Mouse (Mus musculus) G1E (cell line): ENCODE measurements around the gene 4933424G06Rik. TPM values are rescaled to one million over a fixed set of nuclear protein-coding genes. Genes with fewer than 3 reads are reported as not detected.

Experiments used
- ATAC-seq: 2 replicates; pipeline ENCODE4 v1.8.0; 2016; ENCODE audit warnings: mild to moderate bottlenecking; ENCODE audit not compliant: insufficient number of reproducible peaks, poor library complexity, low FRiP score, severe bottlenecking; ENCODE audit errors: extremely low read depth
- DNase-seq: peaks from one replicate; pipeline ENCODE4 v3.0.0; 2012; ENCODE audit warnings: low spot score
- H3K27me3 ChIP-seq: 2 replicates; pipeline ENCODE4 v1.6.1; 2012; ENCODE audit warnings: mild to moderate bottlenecking, low read length, inconsistent platforms; ENCODE audit not compliant: insufficient read depth
- H3K36me3 ChIP-seq: replicated peaks from 2 replicates; pipeline ENCODE3; 2012; ENCODE audit warnings: mild to moderate bottlenecking, inconsistent platforms
- H3K4me1 ChIP-seq: 2 replicates; pipeline ENCODE4 v1.6.1; 2012; ENCODE audit warnings: low read depth, low read length, inconsistent platforms, mixed read lengths; ENCODE audit not compliant: insufficient read depth
- H3K4me3 ChIP-seq: 2 replicates; pipeline ENCODE4 v1.5.1; 2012; ENCODE audit warnings: low read depth, mild to moderate bottlenecking, inconsistent platforms, low read length, moderate library complexity, mixed read lengths
- H3K9me3 ChIP-seq: replicated peaks from 2 replicates; pipeline ENCODE4 v1.6.1; 2012; ENCODE audit warnings: inconsistent platforms
- CTCF ChIP-seq: IDR thresholded peaks from 2 replicates; pipeline ENCODE4 v1.5.1; 2012; ENCODE audit warnings: low read depth, low read length, inconsistent platforms, mixed read lengths
- GATA1 ChIP-seq: IDR thresholded peaks from 2 replicates; pipeline ENCODE4 v1.6.1; 2012; ENCODE audit warnings: borderline replicate concordance, low read length, inconsistent platforms, mixed read lengths
- GATA2 ChIP-seq: IDR thresholded peaks from 2 replicates; pipeline ENCODE4 v1.6.1; 2012; ENCODE audit warnings: low read depth, low read length, inconsistent platforms, borderline replicate concordance
- POLR2AphosphoS5 ChIP-seq: IDR thresholded peaks from 2 replicates; pipeline ENCODE4 v1.6.1; 2012; ENCODE audit warnings: low read depth, low read length, inconsistent platforms; ENCODE audit not compliant: insufficient replicate concordance
- TAL1 ChIP-seq: conservative IDR thresholded peaks from 2 replicates; pipeline ENCODE4 v1.6.1; 2012; ENCODE audit warnings: low read depth, low read length, inconsistent platforms, mixed read lengths
- polyA plus RNA-seq: library from polyadenylated mRNA; stranded (reverse); fragments of >175 nt; gene quantifications from 2 replicates; pipeline ENCODE4 v1.2.3, GENCODE M21; 2012
- total RNA-seq, 2 experiments: library from RNA; stranded (forward) in 1 of 2; stranded (reverse) in 1 of 2; fragments of 200-1000 nt in 1 of 2; fragments of >200 nt in 1 of 2; fragmentation: Nextera tagmentation in 1 of 2; gene quantifications; 2 replicates each; pipeline ENCODE4 v1.2.3; 2014 to 2017

The 4933424G06Rik gene
- total and polyA plus RNA-seq, 3 experiments = 0.38 to 0.75 TPM; not detected in 1

DNA sequence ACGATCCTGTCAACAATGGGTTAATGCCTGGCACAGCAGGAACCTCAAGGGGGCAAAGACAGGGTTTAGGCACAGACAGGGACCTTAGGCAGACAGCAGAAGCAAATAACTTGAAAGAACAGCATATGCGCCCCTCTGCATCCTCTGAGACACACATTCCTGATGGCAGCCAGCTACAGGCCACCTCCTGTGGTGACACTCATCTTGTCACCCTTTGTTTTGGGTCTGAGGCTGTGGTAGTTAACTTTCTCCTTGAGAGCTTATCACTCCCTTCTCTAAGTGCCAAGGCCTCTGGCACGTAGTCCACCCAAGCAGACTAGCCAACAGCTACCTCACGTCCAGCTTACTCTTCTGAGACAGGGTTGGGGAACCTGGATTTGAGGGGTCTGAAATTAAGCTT is 35.7 kb downstream of the 4933424G06Rik start:
- ATAC-seq (no peak), DNase-seq (no peak)
- Histone ChIP-seq H3K4me1 (peaks cover 8% of the 10 kb centered on the region; the same call in 1 of the 2 replicates), H3K27me3 (peaks cover 12% of the 10 kb centered on the region), H3K36me3 (no peaks in the 10 kb centered on the region), H3K9me3 (no peaks in the 10 kb centered on the region), H3K4me3 (no peak overlapping the region)
- TF ChIP-seq GATA1 (no peak), GATA2 (no peak), POLR2AphosphoS5 (no peak), CTCF (no peak), TAL1 (no peak)

DNA sequence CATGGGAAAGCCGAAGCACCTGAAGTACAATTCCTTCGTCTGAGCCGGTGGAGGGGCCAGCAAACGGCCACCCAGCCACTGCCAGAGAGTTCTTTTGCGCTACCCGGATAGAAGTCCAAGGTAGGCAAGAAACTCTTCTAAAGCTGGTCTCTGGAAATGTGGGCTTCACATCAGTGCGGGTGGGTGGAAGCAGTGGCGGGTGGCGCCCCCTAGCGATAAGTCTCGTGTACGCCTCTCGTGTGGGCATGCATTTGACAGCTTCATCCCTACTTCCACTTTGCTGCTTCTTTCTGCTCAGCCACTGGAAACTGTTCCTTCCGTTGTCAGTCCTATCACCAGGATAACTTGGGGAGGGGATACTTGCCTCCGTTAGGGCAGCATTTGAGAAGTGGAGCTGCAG is 36.5 kb downstream of the 4933424G06Rik start:
- Histone ChIP-seq H3K36me3 (no peaks in the 10 kb centered on the region), H3K4me3 (no peak overlapping the region), H3K9me3 (no peaks in the 10 kb centered on the region), H3K4me1 (peaks cover 8% of the 10 kb centered on the region; the same call in 1 of the 2 replicates), H3K27me3 (peaks cover 10% of the 10 kb centered on the region)
- no peak for TF ChIP-seq POLR2AphosphoS5
- TF ChIP-seq CTCF = peak; percentile 86
- DNase-seq = peak; percentile 33
- no peak for ATAC-seq

DNA sequence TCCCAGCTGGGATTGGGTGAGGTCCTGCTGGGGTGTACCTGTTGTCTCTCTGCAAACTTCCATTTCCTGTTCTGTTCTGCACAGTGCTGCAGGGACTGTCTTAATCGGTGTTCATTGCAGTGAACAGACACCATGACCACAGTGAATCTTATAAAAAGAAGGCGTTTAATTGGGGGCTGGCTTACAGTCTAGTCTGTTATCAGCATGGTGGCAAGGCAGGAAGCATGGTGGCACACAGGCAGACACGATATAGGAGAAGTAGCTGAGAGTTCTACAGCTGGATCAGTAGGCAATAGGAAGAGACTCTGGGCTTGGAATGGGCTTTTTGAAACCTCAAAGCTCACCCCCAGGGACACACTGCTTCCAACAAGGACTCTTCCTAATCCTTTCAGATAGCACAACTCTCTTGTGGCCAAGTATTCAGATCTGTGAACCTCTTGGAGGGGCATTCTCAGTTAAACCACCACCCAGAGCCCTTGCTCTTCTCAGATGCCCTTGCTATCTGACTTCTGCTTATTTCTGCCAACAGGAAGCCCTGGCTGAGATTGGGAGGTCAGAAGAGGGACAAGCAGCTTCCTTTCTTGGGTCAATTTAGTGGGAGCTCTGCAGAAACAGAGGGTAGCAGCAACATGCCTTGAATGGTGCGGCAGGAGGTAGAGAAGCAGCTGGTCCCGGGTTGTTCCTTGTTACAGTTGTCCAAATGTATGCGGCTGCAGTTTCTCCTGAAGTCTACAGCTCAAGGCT is 44.2 kb downstream of the 4933424G06Rik start:
- Histone ChIP-seq H3K27me3 (peaks cover 12% of the 10 kb centered on the region; the same call in 1 of the 2 replicates), H3K4me1 (no peaks in the 10 kb centered on the region), H3K4me3 (no peak overlapping the region), H3K9me3 (no peaks in the 10 kb centered on the region), H3K36me3 (no peaks in the 10 kb centered on the region)
- no peak for ATAC-seq
- DNase-seq = no peak
- no peak for TF ChIP-seq POLR2AphosphoS5
- TF ChIP-seq CTCF = no peak
- TF ChIP-seq TAL1 = no peak
- no peak for TF ChIP-seq GATA1
- TF ChIP-seq GATA2 = no peak

DNA sequence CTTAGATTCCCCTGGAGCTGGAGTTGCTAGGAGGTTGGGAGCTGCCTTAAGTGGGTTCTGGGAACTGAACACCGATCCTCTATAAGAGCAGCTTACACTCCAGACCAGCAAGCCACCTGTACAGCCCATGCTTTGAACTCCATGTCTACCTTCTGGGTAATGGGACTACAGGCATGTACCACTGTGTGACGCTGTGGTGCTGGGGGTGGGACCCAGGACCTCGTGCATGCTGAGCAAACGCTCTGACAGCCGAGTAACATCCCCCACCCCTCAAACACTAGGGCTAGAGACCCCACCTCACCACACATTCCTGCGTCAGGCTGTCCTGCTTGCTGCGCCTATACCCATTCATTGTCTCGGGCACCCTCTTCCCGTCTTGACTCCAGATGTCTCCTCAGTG is 48.6 kb downstream of the 4933424G06Rik start:
- DNase-seq (no peak), ATAC-seq (no peak)
- peaks cover 26% of the 10 kb centered on the region; the same call in 1 of the 2 replicates for H3K27me3 ChIP-seq
- no peak overlapping the region for H3K4me3 ChIP-seq
- no peaks in the 10 kb centered on the region for H3K36me3 ChIP-seq
- no peaks in the 10 kb centered on the region; the same call in 1 of the 2 replicates for H3K4me1 ChIP-seq
- TF ChIP-seq GATA2 (no peak), CTCF (no peak), GATA1 (no peak), POLR2AphosphoS5 (no peak), TAL1 (no peak)
- no peaks in the 10 kb centered on the region for H3K9me3 ChIP-seq

DNA sequence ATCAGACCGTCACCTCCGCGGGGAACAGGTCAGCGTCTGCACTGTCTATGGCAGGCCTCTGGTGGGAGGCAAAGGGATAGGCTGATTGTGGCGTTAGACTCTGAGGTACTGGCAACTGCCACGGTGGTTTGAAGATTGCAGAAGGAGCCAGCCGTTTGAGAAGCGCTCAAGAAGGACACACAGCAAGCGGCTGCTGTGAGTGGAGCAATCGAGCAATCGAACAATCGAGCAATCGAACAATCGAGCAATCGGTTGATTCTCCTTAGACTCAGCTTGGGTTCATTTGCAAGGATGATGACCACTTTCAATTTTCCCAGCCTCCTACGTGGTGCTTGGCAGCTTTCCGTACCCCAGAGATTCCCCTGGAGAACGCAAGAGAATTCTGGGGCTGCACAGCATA is 49.1 kb downstream of the 4933424G06Rik start:
- Histone ChIP-seq H3K9me3 (no peaks in the 10 kb centered on the region), H3K4me3 (no peak overlapping the region), H3K36me3 (no peaks in the 10 kb centered on the region), H3K27me3 (peaks cover 27% of the 10 kb centered on the region), H3K4me1 (no peaks in the 10 kb centered on the region; the same call in 1 of the 2 replicates)
- DNase-seq = no peak
- ATAC-seq = no peak
- TF ChIP-seq TAL1 (no peak), GATA2 (no peak), CTCF (no peak), POLR2AphosphoS5 (no peak), GATA1 (no peak)

DNA sequence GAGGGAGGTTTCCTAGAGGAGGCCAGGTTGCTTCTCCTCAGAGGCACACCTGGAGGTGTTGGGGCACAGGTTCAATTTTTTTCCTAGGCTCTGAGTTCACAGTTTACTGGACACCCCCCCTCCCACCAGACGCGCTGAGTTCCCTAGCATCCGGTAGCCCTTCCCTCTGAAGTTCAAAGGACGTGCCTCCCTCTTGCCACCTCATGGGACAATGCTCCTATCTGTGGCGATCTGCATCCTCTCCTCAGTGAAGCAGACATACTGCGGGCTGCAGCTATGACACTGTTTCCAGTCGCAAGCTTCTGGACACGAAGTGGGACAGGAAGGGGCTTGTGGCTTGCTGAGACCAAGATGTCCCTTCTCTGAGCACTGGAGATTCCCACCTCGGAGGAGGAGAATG is 50.5 kb downstream of the 4933424G06Rik start:
- no peak for DNase-seq
- Histone ChIP-seq H3K9me3 (no peaks in the 10 kb centered on the region), H3K27me3 (peaks cover 29% of the 10 kb centered on the region), H3K36me3 (no peaks in the 10 kb centered on the region), H3K4me3 (no peak overlapping the region), H3K4me1 (no peaks in the 10 kb centered on the region; the same call in 1 of the 2 replicates)
- no peak for TF ChIP-seq POLR2AphosphoS5
- ATAC-seq = no peak

DNA sequence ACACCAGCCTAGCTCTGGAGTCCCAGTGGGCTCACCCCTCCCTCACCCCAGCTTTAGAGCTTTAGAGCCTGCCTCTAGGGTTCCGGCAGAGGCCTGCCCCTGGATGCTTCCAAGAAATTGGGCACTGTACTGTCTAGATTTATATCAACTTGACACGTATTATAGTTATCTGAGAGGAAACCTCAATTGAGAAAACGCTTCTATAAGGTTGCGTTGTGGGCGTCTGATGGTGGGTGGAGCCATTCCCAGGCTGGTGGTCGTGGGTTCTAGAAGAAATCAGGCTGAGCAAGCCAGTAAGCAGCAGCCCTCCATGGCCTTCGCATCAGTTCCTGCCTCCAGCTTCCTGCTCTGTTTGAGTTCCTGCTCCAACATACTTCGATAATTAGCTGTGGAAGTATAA is 51.1 kb downstream of the 4933424G06Rik start:
- ATAC-seq (no peak), DNase-seq (no peak)
- H3K9me3 ChIP-seq = no peaks in the 10 kb centered on the region
- H3K36me3 ChIP-seq = no peaks in the 10 kb centered on the region
- H3K4me1 ChIP-seq = no peaks in the 10 kb centered on the region; the same call in 1 of the 2 replicates
- TF ChIP-seq GATA2 = no peak
- TF ChIP-seq TAL1 = no peak
- TF ChIP-seq GATA1 = no peak
- TF ChIP-seq CTCF = no peak
- TF ChIP-seq POLR2AphosphoS5 = no peak
- H3K4me3 ChIP-seq = no peak overlapping the region
- peaks cover 33% of the 10 kb centered on the region for H3K27me3 ChIP-seq
